Mouse (Mus musculus) liver, postnatal 0 days (tissue): ENCODE data around the gene Asb8. TPM values are rescaled to one million over a fixed set of nuclear protein-coding genes. Genes with fewer than 3 reads are reported as not detected.

Source experiments
- ATAC-seq: fragments of 200-750 bp; cut with Nextera tagmentation; 2 replicates; pipeline ENCODE4 v1.8.0; 2017; ENCODE audit warnings: mild to moderate bottlenecking, moderate library complexity
- DNase-seq: peaks from one replicate; pipeline ENCODE4 v3.0.0-alpha.2; 2016
- H3K27ac ChIP-seq: fragments of 300-500 bp; sonication (generic); 2 replicates; pipeline ENCODE4 v1.5.1; 2014; ENCODE audit warnings: antibody characterized with exemption, moderate library complexity, mild to moderate bottlenecking, low read depth
- H3K27me3 ChIP-seq: fragments of 300-500 bp; sonication (generic); 2 replicates; pipeline ENCODE4 v1.6.1; 2014; ENCODE audit warnings: low read length, control low read depth, mixed read lengths; ENCODE audit not compliant: insufficient read depth
- H3K36me3 ChIP-seq: fragments of 300-500 bp; sonication (generic); replicated peaks from 2 replicates; pipeline ENCODE4 v1.6.1; 2014; ENCODE audit warnings: mild to moderate bottlenecking, control low read depth, low read length, moderate library complexity, mixed read lengths; ENCODE audit not compliant: insufficient read depth
- H3K4me1 ChIP-seq: fragments of 300-500 bp; sonication (generic); 2 replicates; pipeline ENCODE4 v1.6.1; 2014; ENCODE audit warnings: antibody characterized with exemption, mild to moderate bottlenecking, control low read depth; ENCODE audit not compliant: insufficient read depth
- H3K4me2 ChIP-seq: fragments of 300-500 bp; sonication (generic); 2 replicates; pipeline ENCODE4 v1.6.1; 2014; ENCODE audit warnings: low read depth, mild to moderate bottlenecking, low read length, moderate library complexity, mixed read lengths
- H3K4me3 ChIP-seq: fragments of 300-500 bp; sonication (generic); 2 replicates; pipeline ENCODE4 v1.5.1; 2014; ENCODE audit warnings: low read depth, low read length
- H3K9ac ChIP-seq: fragments of 300-500 bp; sonication (generic); replicated peaks from 2 replicates; pipeline ENCODE4 v1.6.1; 2014; ENCODE audit warnings: mild to moderate bottlenecking, moderate library complexity
- H3K9me3 ChIP-seq: fragments of 300-500 bp; sonication (generic); 2 replicates; pipeline ENCODE4 v1.6.1; 2016; ENCODE audit warnings: mild to moderate bottlenecking, control low read depth, low read length, mixed read lengths
- CTCF ChIP-seq: sonication (generic); IDR thresholded peaks from 2 replicates; pipeline ENCODE4 v1.5.1; 2016; ENCODE audit warnings: antibody characterized with exemption, low read depth
- EP300 ChIP-seq: IDR thresholded peaks from 2 replicates; pipeline ENCODE4 v1.6.1; 2016; ENCODE audit warnings: antibody characterized with exemption, low read depth, mild to moderate bottlenecking
- WGBS: fragments of 180-500 bp; shearing (Covaris S2); extraction: QIAGEN DNeasy Blood & Tissue Kit; methylation state at CpG from one replicate; pipeline ENCODE4 v1.1.7; 2014; ENCODE audit not compliant: insufficient replicate concordance; 5-methylcytosine and 5-hydroxymethylcytosine counted together
- polyA plus RNA-seq: library from polyadenylated mRNA; unstranded; fragments of >200 nt; fragmentation: Nextera tagmentation; extraction: Ambion mirVana; gene quantifications from 2 replicates; pipeline ENCODE4 v1.2.1, GENCODE M21; 2015

The Asb8 gene
- polyA plus RNA-seq, 1 experiment from 2014 or later, result 24.1 TPM

DNA sequence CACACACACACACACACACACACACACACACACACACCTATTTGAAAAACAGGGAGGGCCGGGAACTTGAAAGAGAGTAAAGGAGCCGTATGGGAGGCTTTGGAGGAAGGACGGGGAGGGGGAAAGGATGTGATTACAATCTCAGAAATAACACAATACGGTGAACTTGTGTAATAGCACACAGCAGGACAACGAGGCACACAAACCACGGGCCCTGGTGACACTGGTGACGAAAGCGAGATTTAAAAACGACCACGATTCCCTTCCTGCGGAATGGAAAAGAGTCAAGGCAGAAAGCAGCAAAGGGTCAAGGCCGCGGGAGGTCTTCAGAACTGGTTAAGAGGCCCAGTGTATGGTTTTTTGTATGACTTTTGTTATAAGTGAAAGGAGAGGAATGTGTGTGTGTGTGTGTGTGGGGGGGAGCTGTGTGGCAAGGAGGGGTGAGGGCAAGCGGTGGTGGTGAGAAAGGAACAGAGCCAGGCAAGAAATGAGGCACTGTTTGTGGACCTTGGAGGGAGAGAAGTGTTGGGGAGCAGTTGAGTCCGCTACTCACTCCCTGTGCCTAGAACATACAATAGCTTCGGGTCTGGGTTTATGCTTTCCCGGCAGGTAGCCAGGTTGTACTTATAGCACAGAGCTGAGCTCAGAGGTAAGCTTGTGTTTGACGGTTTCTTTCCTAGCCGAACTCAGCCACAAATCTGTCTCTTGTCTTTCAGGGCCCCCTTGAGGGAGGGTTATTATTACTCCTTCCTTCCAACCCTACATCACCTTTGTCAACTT, 4.2 kb downstream of the Asb8 start:
- TF ChIP-seq EP300 (no peak), CTCF (no peak)
- Histone ChIP-seq H3K4me3 (no peak overlapping the region), H3K4me1 (no peaks in the 10 kb centered on the region), H3K4me2 (no peak overlapping the region), H3K9ac (no peak overlapping the region), H3K27me3 (peaks cover 10% of the 10 kb centered on the region), H3K9me3 (no peaks in the 10 kb centered on the region), H3K27ac (no peak overlapping the region), H3K36me3 (no peaks in the 10 kb centered on the region)
- 51% methylated on average over 19 of the region's 19 CpGs for WGBS
- no peak for ATAC-seq
- DNase-seq, result no peak

DNA sequence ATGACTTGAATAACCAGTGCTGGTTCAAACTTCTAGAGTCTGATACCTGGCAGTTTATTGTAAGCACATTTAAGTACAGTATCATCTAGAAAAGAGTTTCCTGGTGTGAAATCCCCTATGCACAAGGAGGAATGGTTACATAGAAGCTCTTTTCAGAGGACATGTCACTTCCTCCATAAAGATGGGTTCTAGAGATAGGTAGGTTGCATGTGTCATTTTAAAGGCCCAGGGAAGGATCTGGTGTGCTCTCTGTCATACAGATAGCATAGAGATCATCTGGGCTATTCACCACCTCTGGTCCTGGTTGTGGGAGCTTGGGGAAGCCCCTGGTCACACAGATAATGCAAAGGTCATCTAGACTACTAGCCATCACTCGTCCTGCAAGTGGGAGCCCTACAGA, 8.2 kb downstream of the Asb8 start:
- ATAC-seq, result no peak
- Histone ChIP-seq H3K9ac (no peak overlapping the region), H3K27ac (no peak overlapping the region), H3K4me1 (no peaks in the 10 kb centered on the region), H3K36me3 (no peaks in the 10 kb centered on the region), H3K4me2 (no peak overlapping the region), H3K27me3 (no peaks in the 10 kb centered on the region), H3K4me3 (no peak overlapping the region), H3K9me3 (no peaks in the 10 kb centered on the region)
- TF ChIP-seq EP300 (no peak), CTCF (no peak)
- DNase-seq, result no peak
- WGBS, result 40% methylated on average over 1 of the region's 1 CpGs

DNA sequence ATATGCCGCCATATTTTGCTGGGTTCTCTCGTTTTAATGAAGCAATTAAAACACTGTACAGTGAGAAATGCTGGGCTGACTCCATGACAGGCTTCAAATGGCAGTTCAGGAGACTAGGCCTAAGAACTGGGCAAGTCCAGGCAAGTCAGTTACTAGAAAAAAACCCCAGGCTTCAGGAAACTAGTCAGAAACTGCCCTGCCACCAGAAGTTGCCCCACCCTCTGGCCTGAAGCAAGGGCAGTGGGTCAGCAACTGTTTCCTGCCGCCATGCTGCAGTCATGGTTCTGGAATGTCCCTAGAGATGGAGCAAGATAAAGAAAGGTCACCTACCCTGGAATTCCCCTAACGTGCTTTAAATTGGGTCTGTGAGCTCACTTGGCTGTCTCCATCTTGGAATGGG, 9.5 kb downstream of the Asb8 start:
- Histone ChIP-seq H3K9me3 (no peaks in the 10 kb centered on the region), H3K9ac (no peak overlapping the region), H3K27ac (no peak overlapping the region), H3K4me3 (no peak overlapping the region), H3K36me3 (no peaks in the 10 kb centered on the region), H3K27me3 (no peaks in the 10 kb centered on the region), H3K4me1 (no peaks in the 10 kb centered on the region), H3K4me2 (no peak overlapping the region)
- DNase-seq (no peak), ATAC-seq (no peak)
- TF ChIP-seq EP300 (no peak), CTCF (no peak)
- 65% methylated on average over 4 of the region's 4 CpGs for WGBS

DNA sequence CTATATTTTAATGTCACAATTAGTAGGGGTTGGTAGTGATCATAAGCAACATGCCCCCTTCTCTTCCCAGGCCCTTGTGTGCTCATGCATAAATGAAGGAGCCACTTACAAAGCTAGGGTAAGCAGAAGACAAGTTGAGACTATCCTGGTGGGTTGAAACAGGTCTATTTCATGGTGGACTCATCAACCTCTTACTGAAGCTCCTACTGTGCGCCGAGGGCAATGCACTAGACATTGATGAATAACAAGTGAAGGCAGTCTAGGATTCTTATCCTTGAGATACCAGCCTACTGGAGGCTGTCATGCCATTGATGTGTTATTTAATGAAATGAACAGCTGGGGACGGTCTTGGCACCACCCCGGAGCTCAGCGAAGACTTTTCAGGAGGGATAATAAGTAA, 10.2 kb downstream of the Asb8 start:
- H3K36me3 ChIP-seq, result no peaks in the 10 kb centered on the region
- no peaks in the 10 kb centered on the region for H3K9me3 ChIP-seq
- H3K27ac ChIP-seq, result no peak overlapping the region
- H3K4me1 ChIP-seq, result no peaks in the 10 kb centered on the region
- DNase-seq, result no peak
- 93% methylated on average over 5 of the region's 5 CpGs for WGBS
- no peak for ATAC-seq
- H3K4me3 ChIP-seq, result no peak overlapping the region
- no peak overlapping the region for H3K9ac ChIP-seq
- H3K27me3 ChIP-seq, result no peaks in the 10 kb centered on the region
- TF ChIP-seq CTCF (no peak), EP300 (no peak)
- H3K4me2 ChIP-seq, result no peak overlapping the region

DNA sequence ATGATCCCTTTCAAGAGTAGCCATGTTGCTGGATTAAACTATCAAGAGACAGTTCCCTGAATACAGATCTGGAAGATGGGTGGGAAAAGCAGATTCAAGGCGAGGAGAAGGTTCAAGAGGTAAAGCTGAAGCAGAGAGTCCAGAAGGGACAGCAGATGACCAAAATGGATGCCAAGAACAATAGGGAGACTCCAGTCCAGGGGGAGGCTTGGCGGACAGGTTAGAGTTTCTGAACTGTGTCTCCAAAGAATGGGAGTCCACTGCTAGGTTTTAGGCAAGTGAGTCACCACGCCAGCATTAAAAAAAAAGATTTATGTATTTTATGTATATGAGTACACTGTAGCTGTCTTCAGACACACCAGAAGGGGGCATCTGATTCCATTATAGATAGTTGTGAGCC, 10.8 kb downstream of the Asb8 start:
- Histone ChIP-seq H3K36me3 (no peaks in the 10 kb centered on the region), H3K4me1 (no peaks in the 10 kb centered on the region), H3K27ac (no peak overlapping the region), H3K9me3 (no peaks in the 10 kb centered on the region), H3K9ac (no peak overlapping the region), H3K4me2 (no peak overlapping the region), H3K27me3 (no peaks in the 10 kb centered on the region), H3K4me3 (no peak overlapping the region)
- 66% methylated on average over 3 of the region's 3 CpGs for WGBS
- DNase-seq, result no peak
- TF ChIP-seq CTCF (no peak), EP300 (no peak)
- no peak for ATAC-seq

DNA sequence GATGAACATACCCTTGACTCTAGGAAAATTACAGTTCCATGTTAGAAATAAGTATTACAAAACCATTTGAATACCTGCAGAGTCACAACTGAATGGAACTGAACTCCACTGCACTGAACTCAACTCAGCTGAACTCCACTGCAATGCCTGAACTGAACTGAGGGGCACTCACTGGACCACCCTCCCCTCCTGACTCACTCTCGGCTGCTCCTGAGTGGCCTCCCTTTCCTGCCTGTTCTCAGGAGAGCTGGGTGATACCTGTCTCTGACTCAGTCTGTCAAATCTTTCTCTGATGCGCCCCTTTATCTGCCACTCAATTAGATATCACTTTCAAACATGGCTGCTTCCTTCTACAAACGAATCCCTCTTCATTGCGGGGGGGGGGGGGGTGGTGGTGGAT, 11.3 kb downstream of the Asb8 start:
- H3K36me3 ChIP-seq, result no peaks in the 10 kb centered on the region
- H3K27me3 ChIP-seq, result no peaks in the 10 kb centered on the region
- DNase-seq, result no peak
- no peak overlapping the region for H3K9ac ChIP-seq
- 51% methylated on average over 4 of the region's 4 CpGs for WGBS
- TF ChIP-seq CTCF, result no peak
- H3K9me3 ChIP-seq, result no peaks in the 10 kb centered on the region
- H3K27ac ChIP-seq, result no peak overlapping the region
- no peaks in the 10 kb centered on the region for H3K4me1 ChIP-seq
- H3K4me3 ChIP-seq, result no peak overlapping the region
- no peak for ATAC-seq
- no peak overlapping the region for H3K4me2 ChIP-seq
